Mouse (Mus musculus): ENCODE results near the gene Robo1. TPM values are rescaled to one million over a fixed set of nuclear protein-coding genes. Genes with fewer than 3 reads are reported as not detected.

The Robo1 gene
- polyA plus RNA-seq, 1 experiment from 2014 or later = 20.6 TPM

DNA sequence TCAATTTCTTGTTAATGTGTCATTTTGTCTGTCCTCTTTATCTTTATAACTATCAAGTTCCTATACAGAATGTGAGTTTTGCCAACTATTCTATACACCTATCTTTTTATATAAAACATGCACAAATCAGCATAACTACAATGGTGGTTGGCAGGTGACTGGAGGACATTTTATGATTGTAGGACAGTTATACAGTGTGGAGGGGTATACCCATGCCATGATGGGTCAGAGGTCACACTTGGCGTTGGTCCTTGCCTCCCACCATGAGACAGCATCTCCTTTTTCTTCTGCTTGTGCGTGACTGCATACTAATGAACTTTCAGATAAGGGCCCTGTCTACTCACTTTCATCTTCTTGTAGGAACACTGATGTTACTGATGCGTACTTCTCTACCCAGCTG, 427.5 kb downstream of the Robo1 start:
- H3K4me3 ChIP-seq (ENCODE audit: low read depth, low read length) = no peak overlapping the region
- H3K9ac ChIP-seq (ENCODE audit: low read depth, low read length) = no peak overlapping the region
- H3K9me3 ChIP-seq (replicated peaks; ENCODE audit: control insufficient read depth, low read length) = no peaks in the 10 kb centered on the region
- ATAC-seq (replicated peaks; ENCODE audit: insufficient number of reproducible peaks, low FRiP score, low TSS enrichment) = no peak
- H3K36me3 ChIP-seq (ENCODE audit: control insufficient read depth, insufficient read depth, low read length) = no peaks in the 10 kb centered on the region
- 68% methylated on average over 3 of the region's 3 CpGs for WGBS (ENCODE audit: insufficient replicate concordance)
- no peaks in the 10 kb centered on the region for H3K4me1 ChIP-seq (ENCODE audit: control insufficient read depth, insufficient read depth, low read length)
- no peaks in the 10 kb centered on the region for H3K27me3 ChIP-seq (ENCODE audit: control insufficient read depth, insufficient read depth, low read length)
- H3K4me2 ChIP-seq = no peak overlapping the region
- no peak overlapping the region for H3K27ac ChIP-seq (ENCODE audit: low read depth, low read length)

DNA sequence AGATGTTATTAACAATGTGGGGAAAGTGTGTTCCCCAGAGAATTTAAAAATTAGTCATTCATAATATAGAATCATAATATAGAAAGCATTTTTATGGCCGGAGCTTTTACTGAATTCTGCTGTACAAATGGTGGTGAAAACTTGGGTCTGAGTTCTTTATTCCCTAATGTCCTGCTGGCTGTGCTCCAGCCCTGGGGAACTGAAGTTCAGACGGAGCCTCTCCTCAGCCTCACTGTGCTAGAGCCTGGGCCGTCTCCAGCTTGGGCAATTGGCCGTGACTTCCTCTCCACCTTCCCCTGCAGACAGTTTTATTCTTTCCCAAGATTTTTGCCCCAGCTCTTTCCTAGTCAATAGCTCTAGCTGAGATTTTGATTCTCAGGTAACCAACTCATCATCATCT, 429.0 kb downstream of the Robo1 start:
- Histone ChIP-seq H3K27ac (ENCODE audit: low read depth, low read length) (no peak overlapping the region), H3K9ac (ENCODE audit: low read depth, low read length) (no peak overlapping the region), H3K9me3 (replicated peaks; ENCODE audit: control insufficient read depth, low read length) (no peaks in the 10 kb centered on the region), H3K4me1 (ENCODE audit: control insufficient read depth, insufficient read depth, low read length) (no peaks in the 10 kb centered on the region), H3K27me3 (ENCODE audit: control insufficient read depth, insufficient read depth, low read length) (no peaks in the 10 kb centered on the region), H3K36me3 (ENCODE audit: control insufficient read depth, insufficient read depth, low read length) (peaks cover 2% of the 10 kb centered on the region), H3K4me3 (ENCODE audit: low read depth, low read length) (no peak overlapping the region), H3K4me2 (no peak overlapping the region)
- WGBS (ENCODE audit: insufficient replicate concordance) = 40% methylated on average over 4 of the region's 4 CpGs
- no peak for ATAC-seq (replicated peaks; ENCODE audit: insufficient number of reproducible peaks, low FRiP score, low TSS enrichment)

DNA sequence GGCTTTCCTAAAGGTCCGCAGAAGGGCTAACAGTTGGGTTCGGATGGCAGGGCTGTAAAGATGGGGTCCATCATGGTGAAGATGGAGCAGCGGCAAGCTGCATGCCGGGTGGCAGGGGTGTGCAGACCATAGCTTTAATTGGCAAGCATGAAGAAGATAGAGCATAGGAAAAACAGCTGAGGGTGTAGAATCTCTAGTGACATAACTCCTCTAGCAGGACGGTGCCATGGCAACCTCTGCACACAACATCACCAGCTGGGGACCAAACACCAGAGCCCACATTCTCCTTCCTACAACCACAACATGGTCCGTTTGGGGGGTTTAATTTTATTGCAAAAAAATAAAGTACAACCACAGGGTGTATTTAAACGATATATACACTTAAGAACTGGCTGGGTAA, 432.1 kb downstream of the Robo1 start:
- ATAC-seq (replicated peaks; ENCODE audit: insufficient number of reproducible peaks, low FRiP score, low TSS enrichment) = no peak
- Histone ChIP-seq H3K27ac (ENCODE audit: low read depth, low read length) (no peak overlapping the region), H3K4me3 (ENCODE audit: low read depth, low read length) (no peak overlapping the region), H3K9ac (ENCODE audit: low read depth, low read length) (no peak overlapping the region), H3K9me3 (replicated peaks; ENCODE audit: control insufficient read depth, low read length) (peaks cover 5% of the 10 kb centered on the region; the same call in 1 of the 2 replicates), H3K27me3 (ENCODE audit: control insufficient read depth, insufficient read depth, low read length) (no peaks in the 10 kb centered on the region), H3K4me2 (no peak overlapping the region), H3K4me1 (ENCODE audit: control insufficient read depth, insufficient read depth, low read length) (no peaks in the 10 kb centered on the region), H3K36me3 (ENCODE audit: control insufficient read depth, insufficient read depth, low read length) (peaks cover 9% of the 10 kb centered on the region)
- 87% methylated on average over 7 of the region's 7 CpGs for WGBS (ENCODE audit: insufficient replicate concordance)

- ATAC-seq (replicated peaks; ENCODE audit: insufficient number of reproducible peaks, low FRiP score, low TSS enrichment) = no peak
- no peak overlapping the region for H3K4me3 ChIP-seq (ENCODE audit: low read depth, low read length)
- H3K27me3 ChIP-seq (ENCODE audit: control insufficient read depth, insufficient read depth, low read length) = no peaks in the 10 kb centered on the region
- H3K36me3 ChIP-seq (ENCODE audit: control insufficient read depth, insufficient read depth, low read length) = peaks cover 4% of the 10 kb centered on the region
- no peaks in the 10 kb centered on the region for H3K4me1 ChIP-seq (ENCODE audit: control insufficient read depth, insufficient read depth, low read length)
- H3K4me2 ChIP-seq = no peak overlapping the region
- H3K9me3 ChIP-seq (replicated peaks; ENCODE audit: control insufficient read depth, low read length) = peaks cover 9% of the 10 kb centered on the region; the same call in 1 of the 2 replicates
- WGBS (ENCODE audit: insufficient replicate concordance) = 87% methylated on average over 5 of the region's 5 CpGs
- H3K27ac ChIP-seq (ENCODE audit: low read depth, low read length) = no peak overlapping the region
- no peak overlapping the region for H3K9ac ChIP-seq (ENCODE audit: low read depth, low read length)
Observed at GRCm38 (mm10) chr16:72747696-72748095, 439.6 kb downstream of the Robo1 start.

GRCm38 (mm10) chr16:72765128-72765913, 457.2 kb downstream of the Robo1 start:
- H3K9me3 ChIP-seq (replicated peaks; ENCODE audit: control insufficient read depth, low read length) = no peaks in the 10 kb centered on the region
- no peaks in the 10 kb centered on the region for H3K27me3 ChIP-seq (ENCODE audit: control insufficient read depth, insufficient read depth, low read length)
- H3K27ac ChIP-seq (ENCODE audit: low read depth, low read length) = no peak overlapping the region
- no peaks in the 10 kb centered on the region for H3K36me3 ChIP-seq (ENCODE audit: control insufficient read depth, insufficient read depth, low read length)
- no peak for ATAC-seq (replicated peaks; ENCODE audit: insufficient number of reproducible peaks, low FRiP score, low TSS enrichment)
- WGBS (ENCODE audit: insufficient replicate concordance) = 85% methylated on average over 9 of the region's 9 CpGs
- H3K4me2 ChIP-seq = no peak overlapping the region
- no peak overlapping the region for H3K9ac ChIP-seq (ENCODE audit: low read depth, low read length)
- no peaks in the 10 kb centered on the region for H3K4me1 ChIP-seq (ENCODE audit: control insufficient read depth, insufficient read depth, low read length)
- H3K4me3 ChIP-seq (ENCODE audit: low read depth, low read length) = no peak overlapping the region

- Histone ChIP-seq H3K9me3 (replicated peaks; ENCODE audit: control insufficient read depth, low read length) (no peaks in the 10 kb centered on the region), H3K4me1 (ENCODE audit: control insufficient read depth, insufficient read depth, low read length) (no peaks in the 10 kb centered on the region), H3K27ac (ENCODE audit: low read depth, low read length) (no peak overlapping the region), H3K36me3 (ENCODE audit: control insufficient read depth, insufficient read depth, low read length) (no peaks in the 10 kb centered on the region), H3K4me3 (ENCODE audit: low read depth, low read length) (no peak overlapping the region), H3K4me2 (no peak overlapping the region), H3K27me3 (ENCODE audit: control insufficient read depth, insufficient read depth, low read length) (no peaks in the 10 kb centered on the region), H3K9ac (ENCODE audit: low read depth, low read length) (no peak overlapping the region)
- no peak for ATAC-seq (replicated peaks; ENCODE audit: insufficient number of reproducible peaks, low FRiP score, low TSS enrichment)
- 86% methylated on average over 8 of the region's 8 CpGs for WGBS (ENCODE audit: insufficient replicate concordance)
Observed at GRCm38 (mm10) chr16:72769214-72769834, 461.2 kb downstream of the Robo1 start.

DNA sequence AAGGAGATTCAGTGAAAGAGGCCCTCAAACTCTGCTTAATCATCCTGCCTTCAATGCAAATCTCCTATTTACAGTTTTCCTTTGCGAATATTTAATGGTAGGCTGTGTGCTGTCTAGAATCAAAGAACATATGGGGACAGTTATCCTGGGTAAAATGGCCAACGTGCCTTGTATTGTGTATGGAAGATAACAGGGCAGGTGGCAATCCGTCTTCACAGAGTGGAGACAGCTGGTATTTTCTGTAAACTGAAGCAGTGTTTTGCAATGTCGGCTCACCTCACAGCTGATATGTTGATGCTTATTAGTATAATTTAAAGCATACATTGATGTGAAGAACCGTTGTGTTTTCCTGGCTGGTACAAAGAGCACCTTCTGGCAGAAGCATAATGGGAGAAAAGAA, 464.2 kb downstream of the Robo1 start:
- no peak for ATAC-seq (replicated peaks; ENCODE audit: insufficient number of reproducible peaks, low FRiP score, low TSS enrichment)
- no peaks in the 10 kb centered on the region for H3K4me1 ChIP-seq (ENCODE audit: control insufficient read depth, insufficient read depth, low read length)
- H3K27ac ChIP-seq (ENCODE audit: low read depth, low read length) = no peak overlapping the region
- no peaks in the 10 kb centered on the region for H3K36me3 ChIP-seq (ENCODE audit: control insufficient read depth, insufficient read depth, low read length)
- no peaks in the 10 kb centered on the region for H3K27me3 ChIP-seq (ENCODE audit: control insufficient read depth, insufficient read depth, low read length)
- no peak overlapping the region for H3K4me2 ChIP-seq
- H3K9me3 ChIP-seq (replicated peaks; ENCODE audit: control insufficient read depth, low read length) = no peaks in the 10 kb centered on the region
- WGBS (ENCODE audit: insufficient replicate concordance) = 44% methylated on average over 5 of the region's 5 CpGs
- H3K4me3 ChIP-seq (ENCODE audit: low read depth, low read length) = no peak overlapping the region
- H3K9ac ChIP-seq (ENCODE audit: low read depth, low read length) = no peak overlapping the region

GRCm38 (mm10) chr16:72773034-72773433, 464.9 kb downstream of the Robo1 start:
- Histone ChIP-seq H3K27me3 (ENCODE audit: control insufficient read depth, insufficient read depth, low read length) (no peaks in the 10 kb centered on the region), H3K4me3 (ENCODE audit: low read depth, low read length) (no peak overlapping the region), H3K27ac (ENCODE audit: low read depth, low read length) (no peak overlapping the region), H3K4me2 (no peak overlapping the region), H3K36me3 (ENCODE audit: control insufficient read depth, insufficient read depth, low read length) (no peaks in the 10 kb centered on the region), H3K9ac (ENCODE audit: low read depth, low read length) (no peak overlapping the region), H3K4me1 (ENCODE audit: control insufficient read depth, insufficient read depth, low read length) (no peaks in the 10 kb centered on the region), H3K9me3 (replicated peaks; ENCODE audit: control insufficient read depth, low read length) (no peaks in the 10 kb centered on the region)
- WGBS (ENCODE audit: insufficient replicate concordance) = 63% methylated on average over 7 of the region's 7 CpGs
- ATAC-seq (replicated peaks; ENCODE audit: insufficient number of reproducible peaks, low FRiP score, low TSS enrichment) = no peak

GRCm38 (mm10) chr16:72778520-72778919, 470.4 kb downstream of the Robo1 start:
- H3K4me1 ChIP-seq (ENCODE audit: control insufficient read depth, insufficient read depth, low read length) = no peaks in the 10 kb centered on the region
- H3K9ac ChIP-seq (ENCODE audit: low read depth, low read length) = no peak overlapping the region
- no peak for ATAC-seq (replicated peaks; ENCODE audit: insufficient number of reproducible peaks, low FRiP score, low TSS enrichment)
- no peaks in the 10 kb centered on the region for H3K9me3 ChIP-seq (replicated peaks; ENCODE audit: control insufficient read depth, low read length)
- 66% methylated on average over 9 of the region's 9 CpGs for WGBS (ENCODE audit: insufficient replicate concordance)
- H3K27me3 ChIP-seq (ENCODE audit: control insufficient read depth, insufficient read depth, low read length) = no peaks in the 10 kb centered on the region
- no peak overlapping the region for H3K4me2 ChIP-seq
- H3K36me3 ChIP-seq (ENCODE audit: control insufficient read depth, insufficient read depth, low read length) = no peaks in the 10 kb centered on the region
- H3K27ac ChIP-seq (ENCODE audit: low read depth, low read length) = no peak overlapping the region
- H3K4me3 ChIP-seq (ENCODE audit: low read depth, low read length) = no peak overlapping the region

Data from heart, embryonic 11.5 days (tissue).